Mouse (Mus musculus): ENCODE results near the gene Rcan3. TPM values are rescaled to one million over a fixed set of nuclear protein-coding genes. Genes with fewer than 3 reads are reported as not detected.
A peak's percentile ranks its signal among the peaks of the same experiment; 100 is the strongest.

Gene Rcan3
- total RNA-seq (2021), result 10 to 100 TPM in 1 of 2 experiments, 1 to 10 TPM in 1; 9.0 to 13.4 TPM
- long read RNA-seq, experiment 1, full-length matches to known transcripts, result 1 of 5 reads
- long read RNA-seq, experiment 1, partial matches to known transcripts, result 0 of 5 reads
- long read RNA-seq, experiment 1, other reads (novel, unspliced or antisense), result 4 of 5 reads
- long read RNA-seq, experiment 2, full-length matches to known transcripts, result 1 of 3 reads
- long read RNA-seq, experiment 2, partial matches to known transcripts, result 0 of 3 reads
- long read RNA-seq, experiment 2, other reads (novel, unspliced or antisense), result 2 of 3 reads

DNA sequence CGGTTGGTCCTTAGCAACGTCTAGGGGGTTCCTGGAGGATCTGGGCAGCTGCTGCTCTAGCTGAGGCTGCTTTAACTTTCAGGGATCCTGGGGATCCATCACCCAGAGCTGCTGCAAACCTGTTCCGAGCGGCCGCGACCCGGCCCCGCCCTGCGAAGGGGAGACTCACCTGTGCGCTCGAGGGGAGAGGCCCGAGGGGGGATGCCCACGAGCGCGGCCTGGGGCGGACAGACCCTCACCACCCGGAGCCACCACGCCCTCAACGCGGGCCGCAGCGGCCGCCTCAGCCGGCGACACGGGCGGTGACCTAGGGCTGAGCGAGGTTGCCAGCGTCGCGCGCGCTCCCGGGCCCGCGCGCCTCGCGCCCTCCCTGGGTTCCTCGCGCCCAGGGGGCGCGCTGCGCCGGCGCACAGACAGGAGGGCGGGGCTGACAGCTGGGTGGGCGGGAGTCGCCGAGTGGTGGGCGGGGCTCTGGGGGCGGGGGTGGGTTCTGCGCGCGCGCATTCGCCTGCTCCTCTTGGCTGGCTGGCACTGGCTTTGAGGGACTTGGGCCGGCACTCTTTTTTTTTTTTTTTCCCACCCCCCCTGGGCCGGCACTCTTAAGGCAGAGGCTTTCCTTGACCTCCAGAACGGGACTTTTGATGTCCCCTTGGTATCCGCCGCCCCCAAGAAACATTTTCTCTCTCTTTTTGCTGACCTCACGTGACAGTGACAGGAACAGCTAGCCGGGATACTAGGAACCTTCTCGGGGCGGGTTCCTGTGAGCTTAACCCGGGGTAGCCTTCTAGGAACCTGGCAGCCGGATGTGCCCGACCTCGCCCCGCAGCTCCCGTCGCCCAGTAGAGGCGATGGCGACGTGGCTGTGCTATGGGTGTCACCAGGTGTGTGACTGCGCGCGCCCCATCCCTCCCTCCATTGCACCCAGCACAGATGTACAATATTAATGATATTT lies at the start of gene Rcan3:
TSS of gene Rcan3 (minus strand) at position 411 of the 952 bp plus-strand sequence.
- peak; percentile 86 for DNase-seq

DNA sequence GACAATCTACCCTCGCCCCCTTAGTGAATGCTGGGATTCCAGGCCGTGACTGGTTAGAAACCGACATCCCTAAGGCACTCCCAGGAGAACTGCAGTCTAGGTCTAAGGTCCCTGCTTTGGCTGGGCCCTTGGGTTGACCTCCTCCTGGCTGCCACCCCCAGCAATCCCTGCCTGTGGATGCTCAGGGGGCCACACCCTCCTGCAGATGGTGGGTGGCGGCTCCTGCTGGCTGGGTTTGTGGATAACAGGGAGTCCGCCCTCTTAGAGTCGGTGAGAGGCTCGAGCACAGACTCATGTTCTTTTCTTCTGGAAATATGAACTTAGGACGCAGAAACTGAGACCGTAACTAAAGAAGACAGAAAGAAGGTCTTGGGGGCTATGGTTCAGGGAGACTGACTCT lies 46.7 kb upstream of the Rcan3 start:
- no peak for DNase-seq

DNA sequence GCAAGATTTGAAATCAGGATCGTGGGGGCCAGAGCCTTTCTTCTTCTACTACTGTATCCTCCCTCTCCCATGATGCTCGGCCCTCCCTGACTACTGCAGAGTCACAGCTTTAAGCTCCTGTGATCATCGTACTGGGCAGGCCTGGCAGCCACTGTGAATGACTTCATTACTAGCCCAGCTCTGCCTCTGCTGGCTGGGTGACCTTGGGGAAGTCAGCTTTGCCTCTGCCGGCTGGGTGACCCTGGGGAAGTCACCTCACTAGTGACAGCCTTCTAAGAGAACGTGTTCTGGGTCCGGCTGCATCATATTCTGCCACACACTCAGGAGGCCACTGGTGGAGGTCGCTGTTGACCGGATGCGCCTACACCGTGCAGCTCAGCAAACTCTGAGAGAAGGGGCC lies 44.2 kb upstream of the Rcan3 start:
- DNase-seq, result no peak

DNA sequence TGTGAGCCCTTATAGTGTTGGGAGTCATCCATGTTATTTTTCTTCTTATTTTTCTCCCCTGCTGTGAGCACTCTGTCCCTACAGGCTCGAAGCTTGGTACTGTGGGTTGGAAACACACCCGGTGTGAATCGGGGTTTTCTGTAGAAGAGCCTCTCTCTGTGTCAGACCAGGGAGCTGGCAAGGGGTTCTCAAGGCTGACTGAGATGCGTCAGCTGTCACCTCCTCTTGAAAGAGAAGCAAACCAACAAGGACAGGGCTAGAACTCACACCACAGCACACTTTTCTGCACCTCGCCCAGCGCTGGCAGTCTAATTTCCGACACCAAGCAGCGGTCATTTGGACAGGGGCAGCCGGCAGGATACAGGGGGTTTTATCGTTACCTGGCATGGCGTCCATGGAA lies 29.8 kb upstream of the Rcan3 start:
- DNase-seq, result no peak

DNA sequence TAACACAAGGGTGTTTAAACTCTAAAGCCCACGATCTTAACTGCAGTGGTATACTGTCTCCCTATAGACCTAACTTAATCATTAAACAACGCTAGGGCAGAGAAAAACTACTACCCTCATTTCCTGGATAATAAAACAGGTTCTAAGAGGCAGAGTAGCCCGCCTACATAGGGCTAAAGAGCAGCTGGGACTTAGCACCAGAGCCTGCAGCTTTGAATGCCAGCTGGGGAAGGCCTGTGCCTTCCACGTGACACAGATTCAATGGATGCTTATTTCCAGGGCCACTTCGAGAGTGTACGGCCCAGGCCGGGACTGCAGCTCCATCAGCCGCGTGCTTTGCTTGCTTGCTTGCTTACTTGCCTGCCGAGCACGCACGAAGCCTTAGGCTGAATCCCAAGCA lies 19.9 kb upstream of the Rcan3 start:
- no peak for DNase-seq

DNA sequence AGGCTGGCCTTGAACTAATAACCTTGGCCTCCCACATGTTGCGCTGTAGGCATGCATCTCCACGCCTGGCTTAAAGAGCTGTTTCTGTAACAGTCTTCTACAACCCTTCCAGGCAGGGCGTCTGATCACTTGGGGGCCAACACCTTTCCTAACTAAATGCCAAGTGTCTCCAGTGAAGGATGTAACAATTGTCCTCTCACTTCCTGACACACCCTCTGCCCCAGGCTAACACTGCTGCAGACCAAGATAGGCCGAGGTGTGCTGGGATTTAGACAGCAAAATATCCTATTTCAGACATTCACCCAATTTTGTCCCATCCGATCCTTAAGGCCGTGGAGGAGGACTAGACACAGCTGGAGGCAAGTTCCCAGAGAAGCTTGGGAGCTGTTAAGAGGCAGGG lies 19.5 kb upstream of the Rcan3 start:
- peak in 1 of 2 experiments; percentile 39 for DNase-seq

DNA sequence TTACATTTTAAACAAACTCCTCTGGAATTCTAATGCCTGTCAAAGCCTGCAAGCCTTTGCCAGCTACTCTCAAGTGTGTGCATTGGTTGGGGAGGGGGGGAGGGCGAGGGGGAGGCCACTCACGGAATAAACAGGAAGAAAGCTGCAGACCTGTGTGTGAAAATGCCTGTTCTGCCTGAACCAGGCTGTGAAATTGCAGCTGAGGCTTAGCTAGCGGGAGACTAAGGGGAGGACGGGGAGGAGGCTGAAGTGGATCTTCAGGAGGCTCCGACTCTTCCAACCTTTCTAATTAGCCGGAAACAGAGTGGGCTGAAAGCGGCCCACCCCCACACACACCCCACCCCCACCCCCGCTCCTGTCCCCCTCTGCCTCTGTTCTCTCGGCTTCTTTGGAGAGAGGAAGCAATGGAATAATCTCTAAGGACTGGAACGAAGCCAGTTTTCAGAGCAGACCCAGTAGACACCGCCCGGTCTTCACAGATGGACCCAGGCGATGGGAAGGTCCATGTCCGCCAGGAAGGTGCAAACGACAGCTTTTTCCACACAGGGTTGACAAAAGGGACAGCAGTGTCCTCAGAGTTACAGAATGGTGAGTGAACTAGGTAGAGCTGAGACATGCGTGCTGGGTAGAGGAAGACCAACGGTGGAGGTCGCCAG lies 17.8 kb upstream of the Rcan3 start:
- peak in 1 of 2 experiments; percentile 12 for DNase-seq

DNA sequence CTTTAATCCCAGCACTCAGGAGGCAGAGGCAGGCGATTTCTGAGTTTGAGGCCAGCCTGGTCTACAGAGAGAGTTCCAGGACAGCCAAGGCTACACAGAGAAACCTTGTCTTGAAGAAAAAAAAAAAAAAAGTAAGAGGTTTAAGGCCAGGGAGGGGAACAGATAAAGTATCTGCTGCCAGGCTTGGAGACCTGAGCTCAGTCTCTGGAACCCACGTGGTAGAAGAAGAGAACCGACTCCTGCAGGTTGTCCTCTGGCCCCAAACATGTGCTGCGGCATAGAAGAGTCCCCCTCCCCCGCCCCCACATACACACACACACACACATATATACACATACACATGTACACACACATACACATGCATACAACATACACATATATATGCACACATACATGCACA lies 8.8 kb upstream of the Rcan3 start:
- no peak for DNase-seq

DNA sequence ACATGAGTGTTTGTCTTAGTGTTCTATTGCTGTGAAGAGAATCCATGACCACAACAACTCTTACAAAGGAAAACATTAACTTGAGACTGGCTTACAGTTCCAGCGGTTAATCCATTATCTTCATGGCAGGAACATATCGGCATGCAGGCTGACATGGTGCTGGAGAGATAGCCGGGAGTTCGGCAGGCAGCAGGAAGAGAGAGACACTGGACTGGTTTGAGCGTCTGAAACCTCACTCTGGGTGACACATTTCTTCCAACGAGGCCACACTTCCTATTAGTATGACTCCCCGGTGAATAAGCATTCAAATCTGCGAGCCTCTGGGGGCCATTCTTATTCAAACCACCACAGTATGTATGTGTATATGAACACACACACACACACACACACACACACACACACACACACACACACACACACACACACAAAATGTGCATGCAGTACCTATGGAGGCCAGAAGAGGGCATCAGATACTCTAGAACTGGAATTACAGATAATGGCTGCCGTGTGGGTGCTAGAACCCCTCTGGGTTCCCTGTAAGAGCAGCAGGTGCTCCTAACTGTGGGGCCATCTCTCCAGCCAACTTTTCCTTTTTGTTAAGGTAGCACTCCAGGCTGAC lies 6.4 kb upstream of the Rcan3 start:
- DNase-seq, result peak; percentile 7 to 28

DNA sequence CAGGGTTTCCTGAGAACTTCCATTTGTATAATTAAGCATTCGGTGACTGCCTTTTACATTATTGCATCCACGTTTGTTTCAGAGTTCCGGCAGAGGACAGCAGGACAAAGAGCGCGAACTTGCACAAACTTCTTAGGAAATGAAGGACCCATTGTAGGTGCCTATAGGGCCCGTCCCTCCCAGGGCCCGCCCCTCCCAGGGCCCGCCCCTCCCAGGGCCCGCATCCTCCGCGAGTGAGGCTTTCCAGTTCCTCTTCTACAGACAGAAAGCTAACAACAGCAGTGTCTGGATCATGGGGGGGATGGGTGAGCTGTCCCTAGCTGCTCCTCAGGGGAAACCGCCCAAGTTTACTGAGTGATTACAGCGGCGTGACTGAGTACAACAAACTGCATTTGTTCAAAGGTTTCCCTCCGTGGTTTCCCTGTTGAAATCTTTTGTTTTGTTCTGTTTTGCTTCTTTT lies 5.6 kb upstream of the Rcan3 start:
- DNase-seq, result peak; percentile 45 to 63

DNA sequence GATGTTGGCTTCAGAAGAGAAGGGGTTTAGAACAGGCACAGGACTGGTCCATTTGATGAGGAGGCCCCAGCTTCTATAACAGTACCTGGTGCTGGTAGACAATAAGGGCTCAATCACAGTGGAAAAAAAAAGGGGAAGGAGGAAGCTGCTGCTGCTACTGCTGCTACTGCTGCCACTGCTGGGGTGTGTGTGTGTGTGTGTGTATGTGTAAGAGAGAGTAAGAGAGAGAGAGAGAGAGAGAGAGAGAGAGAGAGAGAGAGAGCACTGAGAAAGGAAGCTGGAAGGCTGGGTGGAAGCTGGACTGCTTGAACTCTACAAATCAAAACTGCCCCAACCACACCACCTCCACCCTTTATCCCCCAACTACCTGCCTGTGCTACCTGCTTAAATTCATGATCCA lies 4.3 kb upstream of the Rcan3 start:
- DNase-seq, result no peak

DNA sequence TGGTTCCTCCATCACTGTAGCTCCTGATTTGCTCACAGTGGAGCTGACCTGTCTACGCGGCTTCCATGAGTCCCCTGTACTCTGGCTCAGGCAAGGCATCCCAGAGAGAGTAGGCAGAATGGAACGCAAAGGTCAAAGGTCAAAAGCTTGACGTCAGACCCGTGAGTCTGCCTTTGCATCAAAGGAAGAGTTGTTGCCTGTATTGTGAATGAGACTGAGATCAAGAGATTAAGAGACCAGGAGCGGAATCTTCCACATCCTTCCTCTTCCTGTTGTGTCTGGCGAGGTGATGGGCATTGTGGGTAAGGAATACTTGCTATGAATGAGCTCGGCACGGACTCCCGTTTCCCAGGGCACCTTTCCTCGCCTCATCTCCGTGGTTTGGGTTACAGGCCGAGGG lies 2.6 kb upstream of the Rcan3 start:
- DNase-seq, result peak; percentile 29 to 30

DNA sequence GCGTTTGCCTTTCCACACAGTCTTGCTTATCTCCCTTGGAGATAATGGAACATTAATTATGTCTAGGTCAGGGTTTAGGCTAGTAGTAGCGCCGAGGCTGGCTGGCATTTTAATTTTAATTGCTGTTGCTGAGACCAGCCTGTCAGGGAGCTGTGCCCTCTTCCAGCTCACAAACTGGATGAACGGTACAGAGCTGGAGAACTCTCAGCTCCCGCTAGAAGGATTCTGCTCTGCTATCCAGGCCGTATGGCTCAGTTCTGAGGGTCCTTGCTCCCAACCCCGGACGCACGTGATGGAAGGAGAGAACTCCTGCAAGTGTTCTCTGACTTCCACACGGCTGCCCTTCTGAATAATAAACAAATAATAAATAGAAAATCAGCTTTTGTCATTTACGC lies 739 bp upstream of the Rcan3 start:
- no peak for DNase-seq

DNA sequence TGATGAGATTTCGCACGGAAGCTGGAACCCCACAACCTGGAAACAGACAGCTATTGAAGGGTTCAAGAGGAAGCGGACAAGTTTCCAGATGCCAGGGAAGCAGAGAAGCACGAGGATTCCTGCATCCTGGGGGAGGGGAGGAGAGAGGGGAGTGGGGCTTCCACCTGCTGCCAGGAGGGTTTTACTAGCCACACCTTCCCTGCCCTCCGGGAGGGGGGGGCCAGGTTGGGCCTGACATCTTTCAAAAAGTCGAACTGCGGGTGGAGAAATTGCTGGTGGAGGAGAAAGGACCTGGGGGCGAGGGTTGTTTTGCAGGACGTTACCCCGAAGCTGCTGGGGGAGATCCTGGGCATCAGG lies 589 bp downstream of the Rcan3 start:
- DNase-seq, result peak in 1 of 2 experiments; percentile 15

DNA sequence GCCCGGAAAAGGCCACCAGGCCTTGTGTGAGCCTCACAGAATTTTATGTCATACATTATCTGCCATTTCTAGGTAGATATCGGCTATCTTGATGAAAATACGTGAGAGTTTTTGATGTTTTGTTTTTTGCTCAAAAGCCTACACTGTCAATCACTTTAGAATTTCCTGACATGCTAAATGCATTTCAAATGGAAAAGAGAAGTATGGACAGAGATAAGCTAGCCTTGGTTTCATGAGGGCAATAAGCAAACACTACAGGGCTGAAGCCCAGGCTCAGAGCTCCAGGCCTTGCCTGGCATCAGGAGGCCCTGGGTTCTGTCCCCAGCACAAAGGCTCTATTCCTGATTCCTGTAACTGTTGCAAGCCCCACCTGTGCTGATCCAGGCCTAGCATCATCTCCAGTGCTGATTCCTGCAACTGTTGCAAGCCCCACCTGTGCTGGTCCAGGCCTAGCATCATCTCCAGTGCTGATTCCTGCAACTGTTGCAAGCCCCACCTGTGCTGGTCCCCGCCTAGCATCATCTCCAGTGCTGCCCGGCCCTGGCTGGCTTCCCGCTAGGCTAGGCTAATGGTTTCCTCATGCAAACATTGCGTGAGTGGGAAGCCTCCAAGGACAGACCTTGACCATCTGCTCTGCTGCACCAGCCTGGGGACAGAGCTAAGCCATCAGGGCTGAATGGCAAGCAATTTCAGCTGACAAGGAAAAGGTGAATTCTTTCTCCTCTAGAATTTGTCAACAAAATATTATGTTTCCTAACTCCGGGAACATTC lies 3.5 kb downstream of the Rcan3 start:
- DNase-seq, result no peak

DNA sequence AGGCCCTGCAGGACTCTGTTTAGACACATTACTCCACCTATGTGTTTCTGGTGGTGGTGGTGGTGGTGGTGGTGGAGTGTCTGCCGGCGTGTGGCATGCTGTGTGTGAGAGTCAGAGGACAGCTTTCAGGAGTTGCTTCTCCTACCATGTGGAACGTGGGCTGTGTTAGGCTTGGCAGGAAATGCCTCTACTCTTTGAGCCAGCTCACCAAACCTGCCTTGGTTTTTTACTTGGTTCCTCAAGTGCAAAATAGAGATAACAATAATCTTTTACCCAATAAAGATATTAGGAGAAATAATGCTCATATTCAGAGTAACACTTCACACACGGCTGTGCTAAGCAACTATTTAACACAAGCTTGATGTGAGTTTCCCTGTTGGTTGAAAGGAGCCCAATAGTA lies 4.3 kb downstream of the Rcan3 start:
- DNase-seq, result no peak

DNA sequence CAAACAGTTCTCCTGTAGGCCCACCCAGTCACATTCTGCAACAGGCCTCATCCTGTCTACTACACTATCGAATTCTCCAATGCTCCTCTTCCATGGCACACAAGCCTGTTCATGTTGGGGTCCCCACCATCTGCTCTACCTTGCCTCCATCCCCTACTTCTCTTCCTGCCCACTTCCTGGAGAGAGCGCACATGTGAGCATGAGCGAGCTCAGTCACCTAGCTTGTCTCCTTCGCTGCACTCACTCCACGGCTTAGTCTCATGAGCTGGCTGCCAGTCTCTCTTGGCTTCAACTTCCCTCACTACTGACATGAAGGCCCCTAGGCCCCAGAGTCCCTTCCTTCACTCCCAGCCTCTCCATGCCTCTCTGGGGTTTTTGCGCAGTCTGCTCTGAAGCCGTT lies 7.1 kb downstream of the Rcan3 start:
- DNase-seq, result no peak

DNA sequence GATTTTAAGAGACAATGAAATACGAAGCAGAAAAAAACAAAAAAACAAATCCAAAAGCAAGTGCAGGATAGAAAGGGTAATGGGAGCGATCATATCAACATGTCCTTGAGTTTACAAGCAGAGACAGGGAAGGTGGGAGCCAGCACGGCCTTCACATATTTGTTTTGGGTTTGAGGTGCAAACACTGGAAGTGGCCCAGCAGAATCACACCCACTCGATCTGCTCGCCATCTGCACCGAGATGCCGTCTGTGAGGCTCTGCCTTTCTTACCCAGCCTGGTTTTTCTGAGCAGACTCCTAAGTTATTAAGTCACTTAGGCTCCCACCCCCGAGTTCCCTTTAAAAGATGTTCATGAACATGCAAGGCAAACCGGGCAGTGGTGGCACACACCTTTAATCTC lies 8.0 kb downstream of the Rcan3 start:
- DNase-seq, result no peak

DNA sequence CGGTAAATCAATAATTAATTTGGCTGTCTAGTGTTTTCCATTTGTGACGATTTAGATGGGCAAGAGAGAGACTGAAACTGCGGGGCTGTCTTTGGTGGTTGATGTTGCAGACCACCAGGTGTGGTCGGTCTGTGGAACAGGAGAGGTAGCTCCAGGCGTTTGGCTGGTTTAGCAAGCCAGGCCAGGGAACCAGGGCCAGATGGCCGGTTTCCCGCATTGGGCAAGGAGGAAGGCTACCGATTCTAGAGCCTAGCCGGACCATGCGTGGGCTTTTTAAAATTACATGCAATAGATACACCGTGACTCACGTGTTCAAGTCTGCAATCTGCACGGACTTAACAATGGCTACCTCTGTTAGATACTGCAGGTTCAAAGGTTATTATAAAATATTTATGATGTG lies 12.7 kb downstream of the Rcan3 start:
- no peak for DNase-seq

DNA sequence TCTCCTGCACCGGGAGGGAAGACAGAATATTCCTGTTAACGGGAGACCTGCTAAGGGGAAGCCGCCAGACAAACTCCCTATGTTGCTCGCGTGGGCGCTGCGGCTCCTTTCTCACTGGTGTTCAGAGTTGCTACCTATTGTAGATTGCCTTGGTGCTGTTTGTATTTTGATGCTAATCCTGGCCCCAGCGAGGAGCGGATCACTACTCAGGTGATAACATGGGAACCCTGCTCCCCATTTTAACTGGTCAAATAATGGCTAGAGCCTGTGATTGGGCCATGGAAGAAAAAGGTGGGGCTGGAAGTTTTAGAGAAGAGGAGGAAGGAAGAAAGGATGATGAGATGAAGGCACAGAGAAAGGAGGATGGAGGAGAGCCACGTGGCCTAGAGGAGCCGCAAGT lies 13.2 kb downstream of the Rcan3 start:
- DNase-seq, result no peak

DNA sequence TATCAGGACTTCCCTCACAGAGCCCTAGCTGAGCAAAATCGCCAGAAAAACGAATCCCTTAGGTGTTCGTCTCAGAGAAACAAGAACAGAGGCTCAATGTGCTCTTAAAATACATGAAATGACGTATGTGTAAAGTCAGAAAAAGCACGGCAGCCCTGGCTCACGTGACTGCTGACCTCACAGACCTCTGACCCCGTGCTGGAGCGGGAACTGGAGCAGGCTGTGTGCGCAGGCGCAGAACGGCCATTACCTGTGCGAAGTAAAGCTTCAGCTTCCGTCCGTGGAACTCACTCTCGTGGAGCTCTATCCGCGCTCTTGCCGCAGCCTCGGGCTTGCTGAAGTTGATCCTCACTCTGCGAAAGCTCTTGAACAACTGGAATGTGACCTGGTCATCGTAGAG lies 13.7 kb downstream of the Rcan3 start:
- DNase-seq, result no peak

DNA sequence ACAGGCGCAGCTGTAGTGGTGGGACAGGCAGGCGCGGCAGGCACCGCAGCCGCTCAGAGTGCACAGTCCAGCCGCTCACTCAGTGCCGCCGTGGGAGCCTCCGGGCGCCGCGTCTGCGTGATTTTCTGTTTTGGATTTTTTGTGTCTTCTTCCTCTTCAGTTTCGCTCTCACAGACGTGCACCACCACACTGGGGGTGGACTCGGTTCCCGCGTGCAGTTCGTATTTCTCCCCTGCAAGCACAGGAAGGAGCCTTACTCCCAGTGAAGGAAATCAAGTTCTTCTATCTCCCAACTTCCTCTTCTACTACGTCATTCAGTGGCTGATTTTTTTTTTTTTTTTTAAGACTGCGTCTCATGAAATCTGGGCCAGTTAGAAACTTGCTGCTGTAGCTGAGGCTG lies 17.3 kb downstream of the Rcan3 start:
- DNase-seq, result peak; percentile 21 to 38
